8 mouse cellular contexts compared by ENCODE assay signal in genomic region chr17:24896993-24897269, GRCm38 (mm10). TPM values are rescaled to one million over a fixed set of nuclear protein-coding genes. Genes with fewer than 3 reads are reported as not detected.
DNase-seq lines count a peak whose midpoint lies in the region; ATAC-seq and TF ChIP-seq lines count a peak whose summit lies in the region.

No protein-coding gene starts in this region.

- peak overlapping the region; percentile 65 for H3K9ac ChIP-seq in lung, postnatal 0 days (replicated peaks; ENCODE audit: low read depth)
- H3K9ac ChIP-seq in limb, embryonic 11.5 days (ENCODE audit: low read length): peak overlapping the region; percentile 66
- H3K9ac ChIP-seq in stomach, embryonic 14.5 days (replicated peaks; ENCODE audit: low read depth, low read length): peak overlapping the region; percentile 71

- H3K4me1 ChIP-seq in lung, postnatal 0 days (ENCODE audit: insufficient read depth, low read depth, low read length): peaks cover 4% of the 10 kb centered on the region; the same call in 1 of the 2 replicates
- H3K4me1 ChIP-seq in limb, embryonic 11.5 days (ENCODE audit: control insufficient read depth, insufficient read depth, low read length): peaks cover 25% of the 10 kb centered on the region
- peaks cover 15% of the 10 kb centered on the region for H3K4me1 ChIP-seq in stomach, embryonic 14.5 days (ENCODE audit: control insufficient read depth, insufficient read depth, low read length)

- TF ChIP-seq CTCF in lung, postnatal 0 days (IDR thresholded peaks at IDR 0.05): no peak

- no peak overlapping the region for H3K27ac ChIP-seq in lung, postnatal 0 days (ENCODE audit: low read length)
- no peak overlapping the region for H3K27ac ChIP-seq in limb, embryonic 11.5 days (replicated peaks; ENCODE audit: low read depth, low read length)
- H3K27ac ChIP-seq in stomach, embryonic 14.5 days (ENCODE audit: low read length): no peak overlapping the region

- no peak for TF ChIP-seq EP300 in lung, postnatal 0 days (IDR thresholded peaks at IDR 0.05)

- H3K9me3 ChIP-seq in lung, postnatal 0 days (ENCODE audit: low read length): no peaks in the 10 kb centered on the region
- H3K9me3 ChIP-seq in limb, embryonic 11.5 days (ENCODE audit: control insufficient read depth, low read length): no peaks in the 10 kb centered on the region
- no peaks in the 10 kb centered on the region for H3K9me3 ChIP-seq in stomach, embryonic 14.5 days (ENCODE audit: control insufficient read depth, low read depth, low read length)

- peaks cover 41% of the 10 kb centered on the region for H3K36me3 ChIP-seq in lung, postnatal 0 days (ENCODE audit: insufficient read depth, low read length)
- H3K36me3 ChIP-seq in limb, embryonic 11.5 days (ENCODE audit: control insufficient read depth, insufficient read depth, low read length): peaks cover 40% of the 10 kb centered on the region
- H3K36me3 ChIP-seq in stomach, embryonic 14.5 days (ENCODE audit: control insufficient read depth, insufficient read depth, low read length): peaks cover 62% of the 10 kb centered on the region

- no peaks in the 10 kb centered on the region for H3K27me3 ChIP-seq in lung, postnatal 0 days (replicated peaks; ENCODE audit: insufficient read depth, low read length)
- no peaks in the 10 kb centered on the region for H3K27me3 ChIP-seq in limb, embryonic 11.5 days (ENCODE audit: control insufficient read depth, insufficient read depth, low read length)
- no peaks in the 10 kb centered on the region for H3K27me3 ChIP-seq in stomach, embryonic 14.5 days (ENCODE audit: control insufficient read depth, insufficient read depth, low read length)

- H3K4me2 ChIP-seq in lung, postnatal 0 days (replicated peaks; ENCODE audit: low read depth, low read length): peak overlapping the region; percentile 70
- H3K4me2 ChIP-seq in limb, embryonic 11.5 days (ENCODE audit: low read depth, severe bottlenecking): peak overlapping the region; percentile 59
- peak overlapping the region; percentile 99 for H3K4me2 ChIP-seq in stomach, embryonic 14.5 days (replicated peaks; ENCODE audit: low read depth, low read length)

- no peak for ATAC-seq in lung, postnatal 0 days
- no peak for ATAC-seq in limb, embryonic 11.5 days (ENCODE audit: insufficient number of reproducible peaks, low FRiP score, low TSS enrichment, low read depth)
- ATAC-seq in stomach, embryonic 14.5 days (ENCODE audit: insufficient number of reproducible peaks, insufficient read depth, low FRiP score, low read depth): no peak
- no peak for ATAC-seq in CD4-positive, CD25-positive, alpha-beta regulatory T cell, adult 4 months
- no peak for ATAC-seq in megakaryocyte-erythroid progenitor cell, adult 5-6 weeks (replicated peaks; ENCODE audit: low FRiP score, low TSS enrichment, poor library complexity, severe bottlenecking)

- 32% methylated on average over 11 of the region's 11 CpGs for WGBS in lung, postnatal 0 days
- 44% methylated on average over 11 of the region's 11 CpGs for WGBS in limb, embryonic 11.5 days
- WGBS in stomach, embryonic 14.5 days: 29% methylated on average over 11 of the region's 11 CpGs

- H3K4me3 ChIP-seq in lung, postnatal 0 days (ENCODE audit: low read depth, low read length): peak overlapping the region; percentile 72
- H3K4me3 ChIP-seq in limb, embryonic 11.5 days (ENCODE audit: low read depth, low read length): peak overlapping the region; percentile 81
- peak overlapping the region; percentile 91 for H3K4me3 ChIP-seq in stomach, embryonic 14.5 days (ENCODE audit: low read depth, low read length)

- peak; percentile 48 for DNase-seq in cerebellum, adult 11-12 months
- DNase-seq in cerebellum, adult 18-20 months: no peak
- DNase-seq in lung, postnatal 0 days (ENCODE audit: low spot score): no peak
- DNase-seq in lung, postnatal 36 days: no peak
- no peak for DNase-seq in limb, embryonic 11.5 days (ENCODE audit: low spot score)

RNA-seq across cellular contexts. Expression of gene Nme3, which starts 0.6 kb away (rescaled TPM):
- 44.3 and 44.7 TPM in 2 replicates for polyA plus RNA-seq in lung, postnatal 0 days (2015; fragmentation: Nextera tagmentation; extraction: Ambion mirVana)
- 51.5 and 53.0 TPM in 2 replicates for polyA plus RNA-seq in limb, embryonic 11.5 days (2014; fragmentation: Nextera tagmentation; extraction: Ambion mirVana)
- 72.7 and 76.7 TPM in 2 replicates for polyA plus RNA-seq in stomach, embryonic 14.5 days (2014; fragmentation: Nextera tagmentation; extraction: Ambion mirVana)
- 10 to 100 TPM; 40.7 to 52.5 TPM for polyA plus RNA-seq in CD4-positive, CD25-positive, alpha-beta regulatory T cell, adult 4 months (2017; shearing (Covaris generic))
- 54.4 and 85.5 TPM in 2 replicates for total RNA-seq in megakaryocyte-erythroid progenitor cell, adult 5-6 weeks (2014; fragmentation: Nextera tagmentation)
- 40.5 and 46.3 TPM in 2 replicates for total RNA-seq in megakaryocyte-erythroid progenitor cell, adult 5-6 weeks (2017)

RNA-seq across cellular contexts. Expression of gene Mrps34, which starts 2.0 kb away (rescaled TPM):
- 81.6 and 90.7 TPM in 2 replicates for polyA plus RNA-seq in lung, postnatal 0 days (2015; fragmentation: Nextera tagmentation; extraction: Ambion mirVana)
- polyA plus RNA-seq in limb, embryonic 11.5 days (2014; fragmentation: Nextera tagmentation; extraction: Ambion mirVana): 82.3 and 84.8 TPM in 2 replicates
- 84.7 and 85.6 TPM in 2 replicates for polyA plus RNA-seq in stomach, embryonic 14.5 days (2014; fragmentation: Nextera tagmentation; extraction: Ambion mirVana)
- 10 to 100 TPM; 74.5 to 78.5 TPM for polyA plus RNA-seq in CD4-positive, CD25-positive, alpha-beta regulatory T cell, adult 4 months (2017; shearing (Covaris generic))
- 63.9 and 78.3 TPM in 2 replicates for total RNA-seq in megakaryocyte-erythroid progenitor cell, adult 5-6 weeks (2014; fragmentation: Nextera tagmentation)
- total RNA-seq in megakaryocyte-erythroid progenitor cell, adult 5-6 weeks (2017): 31.3 and 37.6 TPM in 2 replicates

RNA-seq across cellular contexts. Expression of gene Eme2, which starts 2.0 kb away (rescaled TPM):
- 17.3 and 17.5 TPM in 2 replicates for polyA plus RNA-seq in lung, postnatal 0 days (2015; fragmentation: Nextera tagmentation; extraction: Ambion mirVana)
- 20.5 and 20.8 TPM in 2 replicates for polyA plus RNA-seq in limb, embryonic 11.5 days (2014; fragmentation: Nextera tagmentation; extraction: Ambion mirVana)
- polyA plus RNA-seq in stomach, embryonic 14.5 days (2014; fragmentation: Nextera tagmentation; extraction: Ambion mirVana): 18.9 and 27.8 TPM in 2 replicates
- 10 to 100 TPM; 19.9 to 41.4 TPM for polyA plus RNA-seq in CD4-positive, CD25-positive, alpha-beta regulatory T cell, adult 4 months (2017; shearing (Covaris generic))
- total RNA-seq in megakaryocyte-erythroid progenitor cell, adult 5-6 weeks (2014; fragmentation: Nextera tagmentation): 9.1 and 11.8 TPM in 2 replicates
- total RNA-seq in megakaryocyte-erythroid progenitor cell, adult 5-6 weeks (2017): 13.7 and 15.2 TPM in 2 replicates

RNA-seq across cellular contexts. Expression of gene Spsb3, which starts 10.5 kb away (rescaled TPM):
- 40.2 and 45.4 TPM in 2 replicates for polyA plus RNA-seq in lung, postnatal 0 days (2015; fragmentation: Nextera tagmentation; extraction: Ambion mirVana)
- polyA plus RNA-seq in limb, embryonic 11.5 days (2014; fragmentation: Nextera tagmentation; extraction: Ambion mirVana): 36.8 and 42.1 TPM in 2 replicates
- 32.9 and 36.4 TPM in 2 replicates for polyA plus RNA-seq in stomach, embryonic 14.5 days (2014; fragmentation: Nextera tagmentation; extraction: Ambion mirVana)
- 10 to 100 TPM; 53.0 to 59.5 TPM for polyA plus RNA-seq in CD4-positive, CD25-positive, alpha-beta regulatory T cell, adult 4 months (2017; shearing (Covaris generic))
- total RNA-seq in megakaryocyte-erythroid progenitor cell, adult 5-6 weeks (2014; fragmentation: Nextera tagmentation): 24.6 and 29.3 TPM in 2 replicates
- 11.8 and 12.2 TPM in 2 replicates for total RNA-seq in megakaryocyte-erythroid progenitor cell, adult 5-6 weeks (2017)

RNA-seq across cellular contexts. Expression of gene Nubp2, which starts 10.8 kb away (rescaled TPM):
- 41.3 and 51.3 TPM in 2 replicates for polyA plus RNA-seq in lung, postnatal 0 days (2015; fragmentation: Nextera tagmentation; extraction: Ambion mirVana)
- polyA plus RNA-seq in limb, embryonic 11.5 days (2014; fragmentation: Nextera tagmentation; extraction: Ambion mirVana): 65.1 and 66.0 TPM in 2 replicates
- polyA plus RNA-seq in stomach, embryonic 14.5 days (2014; fragmentation: Nextera tagmentation; extraction: Ambion mirVana): 48.1 and 49.0 TPM in 2 replicates
- polyA plus RNA-seq in CD4-positive, CD25-positive, alpha-beta regulatory T cell, adult 4 months (2017; shearing (Covaris generic)): 100 to 1,000 TPM in 1 of 2 experiments, 10 to 100 TPM in 1; 76.6 to 104 TPM
- 107 and 121 TPM in 2 replicates for total RNA-seq in megakaryocyte-erythroid progenitor cell, adult 5-6 weeks (2014; fragmentation: Nextera tagmentation)
- 35.5 and 97.0 TPM in 2 replicates for total RNA-seq in megakaryocyte-erythroid progenitor cell, adult 5-6 weeks (2017)
